Mouse (Mus musculus) midbrain, postnatal 0 days (tissue): ENCODE data around the gene Bcar3. TPM values are rescaled to one million over a fixed set of nuclear protein-coding genes. Genes with fewer than 3 reads are reported as not detected.

Source experiments
- ATAC-seq: fragments of 200-750 bp; cut with Nextera tagmentation; 2 replicates; pipeline ENCODE4 v1.8.0; 2017; ENCODE audit warnings: moderate number of reproducible peaks, mild to moderate bottlenecking, moderate TSS enrichment, moderate library complexity; ENCODE audit not compliant: low FRiP score
- DNase-seq: peaks from one replicate; pipeline ENCODE4 v3.0.0-alpha.2; 2015; ENCODE audit warnings: low spot score
- H3K27ac ChIP-seq: fragments of 300-500 bp; sonication (generic); 2 replicates; pipeline ENCODE4 v1.5.1; 2014; ENCODE audit warnings: low read depth, mild to moderate bottlenecking, low read length, mixed read lengths
- H3K27me3 ChIP-seq: fragments of 300-500 bp; sonication (generic); 2 replicates; pipeline ENCODE4 v1.6.1; 2014; ENCODE audit warnings: low read length, control low read depth, mixed read lengths; ENCODE audit not compliant: insufficient read depth
- H3K36me3 ChIP-seq: fragments of 300-500 bp; sonication (generic); 2 replicates; pipeline ENCODE4 v1.6.1; 2014; ENCODE audit warnings: low read length, control low read depth, mixed read lengths; ENCODE audit not compliant: insufficient read depth
- H3K4me1 ChIP-seq: fragments of 300-500 bp; sonication (generic); 2 replicates; pipeline ENCODE4 v1.6.1; 2014; ENCODE audit warnings: mild to moderate bottlenecking, control low read depth, antibody characterized with exemption, low read length, mixed read lengths; ENCODE audit not compliant: insufficient read depth
- H3K4me2 ChIP-seq: fragments of 300-500 bp; sonication (generic); 2 replicates; pipeline ENCODE4 v1.6.1; 2014; ENCODE audit warnings: low read depth, mild to moderate bottlenecking, low read length, mixed read lengths; ENCODE audit not compliant: poor library complexity, severe bottlenecking
- H3K4me3 ChIP-seq: fragments of 300-500 bp; sonication (generic); 2 replicates; pipeline ENCODE4 v1.5.1; 2014; ENCODE audit warnings: low read depth, mild to moderate bottlenecking, low read length, moderate library complexity
- H3K9ac ChIP-seq: fragments of 300-500 bp; sonication (generic); replicated peaks from 2 replicates; pipeline ENCODE4 v1.6.1; 2014; ENCODE audit warnings: mild to moderate bottlenecking, low read length, moderate library complexity, mixed read lengths; ENCODE audit not compliant: poor library complexity, severe bottlenecking
- H3K9me3 ChIP-seq: fragments of 300-500 bp; sonication (generic); 2 replicates; pipeline ENCODE4 v1.6.1; 2016; ENCODE audit warnings: low read length, control low read depth
- CTCF ChIP-seq: IDR thresholded peaks from 2 replicates; pipeline ENCODE4 v1.5.1; 2016; ENCODE audit warnings: antibody characterized with exemption, mild to moderate bottlenecking
- WGBS: fragments of 180-500 bp; shearing (Covaris S2); extraction: QIAGEN DNeasy Blood & Tissue Kit; methylation state at CpG from one replicate; pipeline ENCODE4 v1.1.7; 2014; 5-methylcytosine and 5-hydroxymethylcytosine counted together
- polyA plus RNA-seq: library from polyadenylated mRNA; unstranded; fragments of >200 nt; fragmentation: Nextera tagmentation; extraction: Ambion mirVana; gene quantifications from 2 replicates; pipeline ENCODE4 v1.2.1, GENCODE M21; 2015
- total RNA-seq: library from RNA; depleted of rRNA; stranded (reverse); fragments of >200 nt; gene quantifications from 2 replicates; pipeline ENCODE4 v1.2.3, GENCODE M21; 2014

Bcar3 gene
- total and polyA plus RNA-seq, 2 experiments from 2014 or later, result 6.0 to 27.2 TPM

DNA sequence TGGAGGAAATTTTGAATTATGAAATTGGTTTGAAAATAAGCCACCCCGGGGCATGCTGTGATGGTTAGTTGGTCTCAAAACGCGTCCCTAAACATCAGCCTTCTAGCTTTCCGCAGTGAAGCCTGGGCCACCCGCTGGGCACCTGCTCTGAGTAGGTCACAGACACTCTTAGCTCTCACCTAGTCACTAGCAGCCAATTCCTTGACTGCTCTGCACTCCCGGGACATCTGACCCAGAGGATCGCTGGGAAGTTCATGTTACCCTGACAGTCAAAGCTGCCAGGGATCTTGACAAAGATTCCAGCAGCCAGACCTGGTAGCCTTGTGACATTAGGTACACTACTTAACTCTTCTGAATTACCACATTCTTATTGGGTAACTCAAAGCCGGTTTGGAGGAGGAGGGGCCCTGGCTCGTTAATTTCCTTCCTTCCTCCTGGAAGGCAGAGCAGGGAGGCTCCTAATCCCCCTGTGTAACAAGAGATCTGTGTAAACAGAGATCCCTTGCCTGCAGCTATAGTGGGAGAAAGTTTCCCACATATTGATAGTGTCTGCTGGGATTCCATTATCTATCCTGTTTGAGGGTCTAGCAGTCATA, 139.0 kb downstream of the Bcar3 start:
- no peaks in the 10 kb centered on the region for H3K9me3 ChIP-seq
- ATAC-seq (no peak), DNase-seq (no peak)
- no peak overlapping the region for H3K27ac ChIP-seq
- H3K4me1 ChIP-seq, result no peaks in the 10 kb centered on the region
- H3K4me2 ChIP-seq, result no peak overlapping the region
- WGBS, result 26% methylated on average over 9 of the region's 9 CpGs
- H3K9ac ChIP-seq, result no peak overlapping the region
- no peaks in the 10 kb centered on the region for H3K27me3 ChIP-seq
- no peak overlapping the region for H3K4me3 ChIP-seq
- no peaks in the 10 kb centered on the region for H3K36me3 ChIP-seq
- no peak for TF ChIP-seq CTCF

- DNase-seq (no peak), ATAC-seq (no peak)
- 89% methylated on average over 5 of the region's 5 CpGs for WGBS
- Histone ChIP-seq H3K27ac (no peak overlapping the region), H3K36me3 (no peaks in the 10 kb centered on the region), H3K9ac (no peak overlapping the region), H3K4me3 (no peak overlapping the region), H3K4me1 (no peaks in the 10 kb centered on the region), H3K4me2 (no peak overlapping the region), H3K9me3 (no peaks in the 10 kb centered on the region), H3K27me3 (no peaks in the 10 kb centered on the region)
- no peak for TF ChIP-seq CTCF
Observed at GRCm38 (mm10) chr3:122433975-122434626, 140.2 kb downstream of the Bcar3 start.

DNA sequence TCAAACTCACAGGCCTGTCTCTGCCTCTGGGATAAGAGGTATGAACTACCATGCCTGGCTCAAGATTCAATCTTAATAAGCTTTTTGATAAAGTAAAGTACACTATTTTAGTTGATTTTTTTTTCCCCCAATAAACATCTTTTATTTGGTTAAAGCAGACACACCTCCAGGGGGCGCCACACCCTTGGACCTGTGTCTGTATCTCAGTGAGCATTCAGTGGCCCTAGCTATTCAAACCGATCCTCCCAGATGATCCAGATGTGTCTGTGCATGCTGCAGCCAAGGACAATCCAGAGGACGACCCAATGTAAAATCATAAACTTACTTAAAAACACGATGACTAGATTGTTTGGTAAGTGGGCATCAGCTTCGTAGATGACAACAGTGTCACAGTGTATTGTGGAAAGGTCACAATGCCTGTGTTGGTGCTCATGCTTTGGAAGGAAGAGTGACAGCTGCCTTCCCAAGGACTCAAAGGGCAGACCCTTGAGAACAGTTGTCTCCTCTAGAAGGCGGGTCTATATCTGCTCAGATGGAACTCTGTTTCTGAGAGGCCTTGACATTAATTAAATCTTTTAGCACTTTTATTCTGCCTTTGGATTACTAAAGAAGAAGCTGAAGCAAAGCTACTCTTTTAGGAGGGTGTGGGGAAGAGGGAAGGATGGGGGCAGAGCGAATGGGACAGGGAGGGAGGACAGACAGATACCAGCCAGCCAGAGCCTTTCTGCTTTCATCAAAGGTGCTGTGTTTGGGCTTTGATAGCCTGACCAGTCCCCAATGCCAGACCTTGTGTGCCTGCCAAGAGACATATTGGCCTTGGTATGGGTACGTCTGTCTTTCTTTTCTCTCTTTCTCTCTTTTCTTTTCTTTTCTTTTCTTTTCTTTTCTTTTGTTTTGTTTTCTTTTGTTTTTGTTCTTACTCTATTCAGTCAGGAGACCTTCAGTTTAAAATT, 141.3 kb downstream of the Bcar3 start:
- Histone ChIP-seq H3K27me3 (no peaks in the 10 kb centered on the region), H3K4me1 (no peaks in the 10 kb centered on the region), H3K4me2 (no peak overlapping the region), H3K9ac (no peak overlapping the region), H3K4me3 (no peak overlapping the region), H3K27ac (no peak overlapping the region), H3K9me3 (no peaks in the 10 kb centered on the region), H3K36me3 (no peaks in the 10 kb centered on the region)
- DNase-seq (no peak), ATAC-seq (no peak)
- TF ChIP-seq CTCF, result peak; percentile 41
- WGBS, result 75% methylated on average over 8 of the region's 8 CpGs

GRCm38 (mm10) chr3:122438143-122438825, 144.3 kb downstream of the Bcar3 start:
- H3K4me2 ChIP-seq, result no peak overlapping the region
- TF ChIP-seq CTCF, result no peak
- ATAC-seq (no peak), DNase-seq (no peak)
- WGBS, result 38% methylated on average over 7 of the region's 7 CpGs
- no peak overlapping the region for H3K4me3 ChIP-seq
- no peaks in the 10 kb centered on the region for H3K27me3 ChIP-seq
- no peak overlapping the region for H3K9ac ChIP-seq
- no peaks in the 10 kb centered on the region for H3K36me3 ChIP-seq
- no peaks in the 10 kb centered on the region for H3K4me1 ChIP-seq
- no peaks in the 10 kb centered on the region for H3K9me3 ChIP-seq
- H3K27ac ChIP-seq, result no peak overlapping the region

GRCm38 (mm10) chr3:122445696-122446095, 151.8 kb downstream of the Bcar3 start:
- WGBS, result 82% methylated on average over 11 of the region's 11 CpGs
- ATAC-seq, result no peak
- H3K9ac ChIP-seq, result no peak overlapping the region

More at GRCm38 (mm10) chr3:122445696-122446095, 151.8 kb downstream of the Bcar3 start:
- no peak overlapping the region for H3K27ac ChIP-seq
- no peak for DNase-seq
- H3K36me3 ChIP-seq, result no peaks in the 10 kb centered on the region
- H3K9me3 ChIP-seq, result no peaks in the 10 kb centered on the region
- H3K4me2 ChIP-seq, result no peak overlapping the region
- no peaks in the 10 kb centered on the region for H3K4me1 ChIP-seq
- no peaks in the 10 kb centered on the region for H3K27me3 ChIP-seq
- TF ChIP-seq CTCF, result no peak
- no peak overlapping the region for H3K4me3 ChIP-seq
